Mouse (Mus musculus) heart, postnatal 0 days (tissue): ENCODE data around the gene Supt20.
A peak's percentile ranks its signal among the peaks of the same experiment; 100 is the strongest.

ENCODE experiments used
- CTCF ChIP-seq: IDR thresholded peaks from 2 replicates; pipeline ENCODE4 v1.5.1; 2016; ENCODE audit warnings: antibody characterized with exemption, control low read depth, low read depth
- EP300 ChIP-seq: IDR thresholded peaks from 2 replicates; pipeline ENCODE4 v1.6.1; 2016; ENCODE audit warnings: antibody characterized with exemption, low read depth

- 0 out of 2 replicates have a peak, but pooled peaks have one; percentile 6 for TF ChIP-seq CTCF
- TF ChIP-seq EP300, result no peak
Observed at GRCm38 (mm10) chr3:54756058-54756457, 63.5 kb downstream of the Supt20 start.
